Mouse (Mus musculus) central nervous system, embryonic 18 days (tissue): ENCODE data around the gene A730061H03Rik. TPM values are rescaled to one million over a fixed set of nuclear protein-coding genes. Genes with fewer than 3 reads are reported as not detected.

Experiments
- polyA plus RNA-seq: library from polyadenylated mRNA; depleted of rRNA; stranded (reverse); fragments of >200 nt; gene quantifications from 2 replicates; pipeline ENCODE4 v1.2.3, GENCODE M21; 2012; rRNA removed

Gene A730061H03Rik
- 0.59 TPM in 1 of 2 replicates, not detected in the other for polyA plus RNA-seq

GRCm38 (mm10) chr14:55560202-55561073 is at the start of gene A730061H03Rik:
TSS of gene A730061H03Rik (minus strand) at chr14:55560406.

GRCm38 (mm10) chr14:55603271-55603632 is 43.0 kb upstream of the A730061H03Rik start, which contains the start of gene Irf9:
TSS of gene Irf9 (plus strand) at chr14:55603571.

DNA sequence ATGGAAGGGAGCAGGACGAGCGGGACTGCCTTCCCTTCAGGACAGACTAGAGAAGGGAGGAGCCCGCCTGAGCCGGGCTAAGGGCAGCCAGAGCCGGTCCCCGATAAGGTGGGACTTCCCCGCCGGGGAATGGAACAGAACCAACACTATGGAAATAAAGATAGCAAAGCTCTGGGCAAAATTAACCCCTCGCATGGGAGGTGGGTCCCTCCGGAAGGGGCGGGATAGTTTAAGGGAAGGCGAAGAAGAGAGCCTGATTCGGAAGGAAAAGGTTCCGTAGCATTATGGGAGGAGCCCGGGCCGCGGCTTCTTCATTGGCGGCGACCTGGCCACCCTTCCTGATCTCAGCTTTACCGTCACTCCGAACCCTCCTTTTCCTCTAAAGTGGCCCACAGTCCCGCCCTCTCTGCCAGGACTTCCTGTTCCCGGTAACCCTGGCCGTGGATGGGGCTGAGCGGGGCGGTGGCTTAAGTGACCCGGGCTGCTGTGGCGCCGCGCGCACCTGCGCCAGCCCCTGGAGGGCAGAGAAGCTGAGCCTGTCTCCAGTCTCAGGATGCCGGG is 31.2 kb upstream of the A730061H03Rik start, which contains the start of gene Rnf31:
TSS of gene Rnf31 (plus strand) at position 378 of the 561 bp plus-strand sequence.

GRCm38 (mm10) chr14:55590748-55591330 is 30.6 kb upstream of the A730061H03Rik start, which contains the start of gene Psme2:
TSS of gene Psme2 (minus strand) at chr14:55591113.

DNA sequence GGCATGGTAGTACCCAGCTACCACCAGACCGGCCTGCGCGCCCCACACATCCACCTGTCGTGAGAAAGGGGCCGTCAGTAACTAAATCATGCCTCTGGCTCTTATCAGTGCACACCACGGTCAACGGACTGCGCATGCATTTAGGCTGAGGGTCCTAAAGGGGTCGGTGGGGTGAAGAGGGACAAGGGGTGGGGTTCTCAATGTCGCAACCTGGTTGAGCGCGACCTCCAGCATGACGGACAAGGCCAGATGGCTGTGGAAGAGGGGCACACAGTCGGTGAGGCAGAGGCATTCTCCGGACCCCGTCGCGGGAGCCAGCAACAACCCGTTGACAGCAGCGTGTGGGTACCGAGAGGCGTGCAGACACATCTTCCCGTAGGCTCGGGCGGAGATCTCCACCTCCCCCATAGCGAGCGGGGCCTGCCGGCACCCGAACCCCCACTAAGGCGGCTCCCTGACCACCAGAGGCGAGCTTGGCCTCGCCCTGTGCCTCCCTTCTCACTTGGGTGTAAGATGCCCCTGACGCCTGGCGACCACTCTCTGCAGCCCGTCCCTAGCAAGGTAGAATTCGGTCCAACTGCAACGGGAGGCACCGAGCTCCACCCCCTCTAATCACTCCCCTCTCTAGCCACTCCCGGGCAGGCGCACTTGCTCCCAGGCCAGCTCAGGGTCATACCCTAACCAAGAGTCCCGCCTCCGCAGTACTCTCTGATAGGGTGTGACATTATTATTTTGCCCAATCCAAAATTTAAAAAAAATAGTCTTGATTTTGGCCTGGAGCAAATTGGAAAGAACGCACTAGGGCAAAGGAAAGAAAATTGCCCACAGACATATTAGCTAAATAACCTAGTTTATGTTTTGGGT is 24.7 kb upstream of the A730061H03Rik start, which contains the start of gene Emc9:
TSS of gene Emc9 (minus strand) at position 601 of the 864 bp plus-strand sequence.

DNA sequence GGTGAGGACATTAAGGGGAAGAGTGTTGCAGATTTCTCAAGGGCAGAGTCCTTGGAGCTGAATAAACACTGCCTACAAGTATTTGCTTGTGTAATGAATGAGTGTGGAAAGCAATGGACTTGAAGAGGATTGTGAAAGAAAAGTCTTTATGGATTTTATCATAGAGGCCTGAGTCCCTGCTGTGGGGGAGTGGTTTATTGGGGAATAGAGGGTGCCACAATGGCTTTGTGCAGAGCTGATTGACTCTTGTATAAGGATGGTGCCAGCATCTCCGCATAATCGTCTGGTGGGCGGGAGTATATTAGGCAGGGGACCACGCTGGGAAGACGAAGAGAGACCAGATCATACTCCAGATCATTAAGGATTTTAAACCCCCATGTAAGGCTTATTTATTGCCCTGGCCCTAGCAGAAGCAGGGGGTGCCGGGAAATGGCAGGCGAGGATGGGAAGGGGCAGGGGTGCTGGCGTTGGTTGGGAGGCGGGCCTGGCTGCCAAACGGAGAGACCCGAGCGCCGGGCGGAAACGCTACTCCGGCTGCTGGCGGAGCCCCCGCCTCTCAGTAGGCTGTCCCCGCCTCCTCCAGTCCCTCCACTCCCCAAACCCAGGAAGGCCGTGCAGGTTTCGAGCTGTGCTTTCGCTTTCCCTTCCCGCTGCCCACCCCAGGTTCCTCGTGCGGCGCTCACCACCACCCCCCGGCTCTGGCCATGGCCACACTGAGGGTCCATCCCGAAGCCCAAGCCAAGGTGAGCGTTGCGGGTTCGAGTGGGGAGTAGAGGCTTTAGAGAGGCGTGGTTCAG is 17.9 kb upstream of the A730061H03Rik start, which contains the start of gene Psme1:
TSS of gene Psme1 (plus strand) at position 253 of the 797 bp plus-strand sequence.

GRCm38 (mm10) chr14:55575302-55575701 is 15.1 kb upstream of the A730061H03Rik start, which contains the start of gene Fitm1:
TSS of gene Fitm1 (plus strand) at chr14:55575617.

DNA sequence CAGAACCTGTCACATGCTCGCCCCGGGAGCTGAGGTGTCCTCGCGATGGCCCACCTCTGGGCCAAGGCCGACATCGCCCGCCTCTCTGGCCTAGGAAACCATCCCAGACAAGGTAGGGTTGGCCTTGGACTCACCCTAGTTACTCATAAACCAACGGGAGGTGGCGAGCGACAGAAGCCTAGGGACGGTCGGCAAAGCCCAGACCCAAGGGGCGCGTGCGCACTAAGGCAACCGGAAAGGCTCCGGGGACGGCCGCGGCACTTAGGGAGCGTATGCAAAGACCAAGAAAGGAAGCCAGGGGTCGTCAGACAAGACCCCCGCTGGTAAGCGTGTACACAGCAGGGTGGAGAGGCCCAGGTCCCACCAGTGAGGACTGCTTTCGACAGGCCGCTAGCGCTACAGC is 406 bp downstream of the A730061H03Rik start, which contains the start of gene Dcaf11:
TSS of gene Dcaf11 (plus strand) at position 208 of the 403 bp plus-strand sequence.

GRCm38 (mm10) chr14:55540067-55540786 is 20.0 kb downstream of the A730061H03Rik start, which contains the start of gene Pck2:
TSS of gene Pck2 (plus strand) at chr14:55540266.

GRCm38 (mm10) chr14:55524785-55525184 is 35.4 kb downstream of the A730061H03Rik start, which contains the start of gene Nrl:
TSS of gene Nrl (minus strand) at chr14:55524981.

DNA sequence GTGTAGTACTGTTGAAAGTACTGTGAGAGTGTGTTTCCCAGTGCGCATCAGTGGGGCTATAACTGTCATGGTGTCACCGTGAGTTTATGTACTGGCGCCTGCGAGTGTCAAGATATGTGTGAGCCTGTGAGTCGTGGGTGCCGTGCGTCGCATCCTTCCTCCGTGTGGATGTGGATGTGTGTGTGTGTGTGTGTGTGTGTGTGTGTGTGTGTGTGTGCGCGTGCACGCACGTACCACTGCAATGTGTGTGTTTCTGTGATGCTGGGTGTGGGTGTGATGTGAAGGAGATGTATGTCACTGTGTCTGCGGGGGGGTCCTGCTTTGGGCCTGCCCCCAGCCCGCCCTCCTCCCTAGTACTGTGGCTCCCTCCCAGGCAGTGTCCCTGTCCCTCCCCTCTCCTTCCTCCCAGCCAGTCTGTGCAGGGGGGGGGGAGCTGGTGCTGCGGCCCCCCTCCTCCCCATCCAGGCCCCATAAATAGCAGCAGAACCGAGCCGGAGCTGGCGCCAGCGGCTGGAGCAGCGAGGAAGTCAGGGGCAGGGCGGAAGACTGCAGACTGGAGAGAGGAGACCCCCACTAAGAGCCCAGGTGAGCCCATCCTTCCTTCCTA is 50.0 kb downstream of the A730061H03Rik start, which contains the start of gene Cpne6:
TSS of gene Cpne6 (plus strand) at position 321 of the 607 bp plus-strand sequence.

Other genes starting within 250 kb of the A730061H03Rik start
- 14.6 and 15.1 TPM in 2 replicates for gene Dhrs4, start 81.6 kb downstream of the A730061H03Rik start, polyA plus RNA-seq
- gene Carmil3, start 69.8 kb downstream of the A730061H03Rik start, polyA plus RNA-seq = 237 and 240 TPM in 2 replicates
- 44.9 and 48.5 TPM in 2 replicates for gene Cpne6, start 50.0 kb downstream of the A730061H03Rik start, polyA plus RNA-seq
- gene Nrl, start 35.4 kb downstream of the A730061H03Rik start, polyA plus RNA-seq = 0.96 and 1.5 TPM in 2 replicates
- 22.0 and 24.8 TPM in 2 replicates for gene Pck2, start 20.1 kb downstream of the A730061H03Rik start, polyA plus RNA-seq
- gene Dcaf11, start 400 bp downstream of the A730061H03Rik start, polyA plus RNA-seq = 98.1 and 109 TPM in 2 replicates
- gene Fitm1, start 15.2 kb upstream of the A730061H03Rik start, polyA plus RNA-seq = 0.08 and 2.9 TPM in 2 replicates
- 138 and 140 TPM in 2 replicates for gene Psme1, start 17.7 kb upstream of the A730061H03Rik start, polyA plus RNA-seq
- 43.1 and 47.2 TPM in 2 replicates for gene Emc9, start 24.9 kb upstream of the A730061H03Rik start, polyA plus RNA-seq
- gene Psme2, start 30.7 kb upstream of the A730061H03Rik start, polyA plus RNA-seq = 76.9 and 77.8 TPM in 2 replicates
- gene Rnf31, start 31.3 kb upstream of the A730061H03Rik start, polyA plus RNA-seq = 21.9 and 24.7 TPM in 2 replicates
- 24.2 and 30.3 TPM in 2 replicates for gene Irf9, start 43.2 kb upstream of the A730061H03Rik start, polyA plus RNA-seq
- gene Rec8, start 57.6 kb upstream of the A730061H03Rik start, polyA plus RNA-seq = 17.6 and 22.2 TPM in 2 replicates
- gene Ipo4, start 75.6 kb upstream of the A730061H03Rik start, polyA plus RNA-seq = 202 and 205 TPM in 2 replicates
- gene Gm49378, start 77.5 kb upstream of the A730061H03Rik start, polyA plus RNA-seq = 5.1 TPM in 2 replicates
- 35.5 and 36.6 TPM in 2 replicates for gene Tm9sf1, start 83.4 kb upstream of the A730061H03Rik start, polyA plus RNA-seq
- gene Tssk4, start 89.8 kb upstream of the A730061H03Rik start, polyA plus RNA-seq = 1.2 and 1.4 TPM in 2 replicates
- 49.7 and 51.7 TPM in 2 replicates for gene Mdp1, start 100.1 kb upstream of the A730061H03Rik start, polyA plus RNA-seq
- gene Gmpr2, start 111.5 kb upstream of the A730061H03Rik start, polyA plus RNA-seq = 39.3 and 44.8 TPM in 2 replicates
- 467 and 498 TPM in 2 replicates for gene Nedd8, start 111.7 kb upstream of the A730061H03Rik start, polyA plus RNA-seq
- 19.4 and 19.8 TPM in 2 replicates for gene Tinf2, start 121.4 kb upstream of the A730061H03Rik start, polyA plus RNA-seq
- 0.31 and 2.6 TPM in 2 replicates for gene Tgm1, start 153.5 kb upstream of the A730061H03Rik start, polyA plus RNA-seq
- gene Rabggta, start 161.9 kb upstream of the A730061H03Rik start, polyA plus RNA-seq = 70.1 and 73.0 TPM in 2 replicates
- 87.8 and 91.7 TPM in 2 replicates for gene Dhrs1, start 185.3 kb upstream of the A730061H03Rik start, polyA plus RNA-seq
- gene Nop9, start 185.3 kb upstream of the A730061H03Rik start, polyA plus RNA-seq = 18.7 and 19.3 TPM in 2 replicates
- 0.88 and 1.0 TPM in 2 replicates for gene Cideb, start 198.1 kb upstream of the A730061H03Rik start, polyA plus RNA-seq
- 0.35 and 0.48 TPM in 2 replicates for gene Ltb4r2, start 201.0 kb upstream of the A730061H03Rik start, polyA plus RNA-seq
- gene Ltb4r1, start 205.6 kb upstream of the A730061H03Rik start, polyA plus RNA-seq = 0.47 and 0.59 TPM in 2 replicates
- 2.7 and 3.0 TPM in 2 replicates for gene Adcy4, start 223.7 kb upstream of the A730061H03Rik start, polyA plus RNA-seq
- gene Ripk3, start 228.5 kb upstream of the A730061H03Rik start, polyA plus RNA-seq = 1.1 and 1.3 TPM in 2 replicates